Mouse (Mus musculus) hindbrain, embryonic 10.5 days (tissue): ENCODE measurements around the gene Pigq. TPM values are rescaled to one million over a fixed set of nuclear protein-coding genes. Genes with fewer than 3 reads are reported as not detected.

Experiments
- DNase-seq: peaks from one replicate; pipeline ENCODE4 v3.0.0-alpha.2; 2017; ENCODE audit warnings: low spot score
- H3K27ac ChIP-seq: fragments of 300-500 bp; sonication (generic); 2 replicates; pipeline ENCODE4 v1.5.1; 2016; ENCODE audit warnings: mild to moderate bottlenecking, moderate library complexity
- H3K27me3 ChIP-seq: fragments of 300-500 bp; sonication (generic); 2 replicates; pipeline ENCODE4 v1.6.1; 2016; ENCODE audit warnings: mild to moderate bottlenecking; ENCODE audit not compliant: poor library complexity, insufficient read depth, severe bottlenecking
- H3K36me3 ChIP-seq: fragments of 300-500 bp; sonication (generic); 2 replicates; pipeline ENCODE4 v1.6.1; 2016; ENCODE audit warnings: mild to moderate bottlenecking, moderate library complexity
- H3K4me1 ChIP-seq: fragments of 300-500 bp; sonication (generic); replicated peaks from 2 replicates; pipeline ENCODE4 v1.6.1; 2016; ENCODE audit warnings: mild to moderate bottlenecking
- H3K4me3 ChIP-seq: fragments of 300-500 bp; sonication (generic); 2 replicates; pipeline ENCODE4 v1.5.1; 2016; ENCODE audit warnings: mild to moderate bottlenecking, moderate library complexity
- H3K9me3 ChIP-seq: fragments of 300-500 bp; sonication (generic); 2 replicates; pipeline ENCODE4 v1.6.1; 2016; ENCODE audit warnings: mild to moderate bottlenecking, moderate library complexity
- WGBS: fragments of 180-500 bp; shearing (Covaris S2); methylation state at CpG from one replicate; pipeline ENCODE4 v1.1.7; 2016; 5-methylcytosine and 5-hydroxymethylcytosine counted together
- polyA plus RNA-seq: library from polyadenylated mRNA; unstranded; fragments of >200 nt; fragmentation: Nextera tagmentation; extraction: Ambion mirVana; gene quantifications from 2 replicates; pipeline ENCODE4 v1.2.1, GENCODE M21; 2016

Pigq gene
- polyA plus RNA-seq, 1 experiment from 2014 or later = 65.4 TPM

DNA sequence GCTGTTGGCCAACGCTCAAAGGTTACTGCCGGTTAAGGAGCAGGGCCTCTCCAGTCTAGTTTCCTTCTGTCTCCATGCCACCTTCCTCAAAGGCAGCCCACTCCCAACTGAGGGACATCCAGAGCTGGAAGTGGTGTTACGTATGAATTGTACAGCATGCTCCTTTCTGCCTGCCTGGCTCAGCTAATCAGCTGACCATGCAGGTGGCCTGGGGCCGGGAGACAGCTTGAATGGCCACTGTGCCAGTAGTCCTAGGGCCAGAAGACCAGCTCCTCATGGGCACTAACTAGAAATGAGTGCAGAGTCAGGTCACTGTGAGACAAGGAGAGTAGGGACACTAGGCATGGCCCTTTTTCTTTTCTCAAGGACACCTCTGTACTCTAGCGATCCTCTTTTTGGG is 8.4 kb upstream of the Pigq start:
- H3K27ac ChIP-seq = no peak overlapping the region
- WGBS = 81% methylated on average over 5 of the region's 5 CpGs
- H3K9me3 ChIP-seq = no peaks in the 10 kb centered on the region
- H3K4me3 ChIP-seq = no peak overlapping the region
- H3K36me3 ChIP-seq = peaks cover 13% of the 10 kb centered on the region
- no peak for DNase-seq
- H3K27me3 ChIP-seq = peaks cover 59% of the 10 kb centered on the region
- H3K4me1 ChIP-seq = peaks cover 27% of the 10 kb centered on the region

- H3K9me3 ChIP-seq = no peaks in the 10 kb centered on the region
- peak within 1 kb of the TSS; percentile 45; the same call in 1 of the 2 replicates for H3K27ac ChIP-seq
- peaks cover 59% of the 10 kb centered on the region for H3K27me3 ChIP-seq
- peak; percentile 31 for DNase-seq
- H3K4me3 ChIP-seq = peak within 1 kb of the TSS; percentile 55
- peaks cover 1% of the 10 kb centered on the region; the same call in 1 of the 2 replicates for H3K36me3 ChIP-seq
- whole genome bisulfite sequencing = 2% methylated on average over 58 of the region's 58 CpGs
- H3K4me1 ChIP-seq = peaks cover 25% of the 10 kb centered on the region
Observed at GRCm38 (mm10) chr17:25951803-25952623, 7.3 kb upstream of the Pigq start, which contains the start of gene A930017K11Rik. Gene A930017K11Rik (minus strand): TSS chr17:25952565.

GRCm38 (mm10) chr17:25951225-25951802 is 6.6 kb upstream of the Pigq start:
- no peak for DNase-seq
- no peak overlapping the region; the same call in 1 of the 2 replicates for H3K27ac ChIP-seq
- WGBS = 1% methylated on average over 33 of the region's 33 CpGs
- H3K36me3 ChIP-seq = no peaks in the 10 kb centered on the region
- peaks cover 59% of the 10 kb centered on the region for H3K27me3 ChIP-seq
- peaks cover 26% of the 10 kb centered on the region for H3K4me1 ChIP-seq
- H3K4me3 ChIP-seq = peak overlapping the region; percentile 55
- no peaks in the 10 kb centered on the region for H3K9me3 ChIP-seq

- 0% methylated on average over 3 of the region's 3 CpGs for WGBS
- Histone ChIP-seq H3K4me3 (peak overlapping the region; percentile 55), H3K9me3 (no peaks in the 10 kb centered on the region), H3K4me1 (peaks cover 31% of the 10 kb centered on the region), H3K36me3 (no peaks in the 10 kb centered on the region), H3K27ac (no peak overlapping the region), H3K27me3 (peaks cover 59% of the 10 kb centered on the region)
- DNase-seq = no peak
Observed at GRCm38 (mm10) chr17:25950706-25951105, 6.0 kb upstream of the Pigq start.

DNA sequence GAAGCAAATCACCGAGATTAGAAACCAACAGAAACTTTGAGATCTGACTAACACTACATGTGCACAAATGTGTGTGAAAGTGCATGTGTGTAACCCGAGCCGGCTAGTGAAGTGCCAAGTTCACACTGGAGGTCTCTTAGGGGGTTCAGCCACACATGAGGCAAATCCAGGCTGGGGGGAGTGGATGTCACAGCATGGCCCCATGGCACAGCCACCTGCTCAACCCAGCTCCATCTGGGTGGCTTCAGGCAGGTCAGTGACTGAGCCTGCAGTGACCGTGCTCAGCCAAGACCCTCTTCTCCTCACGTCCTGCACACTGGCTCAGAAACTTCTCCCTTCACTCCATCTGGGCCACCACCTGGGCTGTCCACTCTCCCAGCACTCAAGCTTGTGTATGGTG is 5.2 kb upstream of the Pigq start:
- DNase-seq = no peak
- peaks cover 38% of the 10 kb centered on the region for H3K4me1 ChIP-seq
- no peaks in the 10 kb centered on the region for H3K36me3 ChIP-seq
- 80% methylated on average over 5 of the region's 5 CpGs for WGBS
- H3K9me3 ChIP-seq = no peaks in the 10 kb centered on the region
- H3K27ac ChIP-seq = no peak overlapping the region
- H3K27me3 ChIP-seq = peaks cover 55% of the 10 kb centered on the region
- H3K4me3 ChIP-seq = no peak overlapping the region

GRCm38 (mm10) chr17:25948051-25948450 is 3.3 kb upstream of the Pigq start:
- DNase-seq = no peak
- Histone ChIP-seq H3K27me3 (peaks cover 36% of the 10 kb centered on the region), H3K4me3 (no peak overlapping the region), H3K27ac (0 out of 2 replicates have a peak overlapping the region, but pooled peaks have one; percentile 67), H3K36me3 (no peaks in the 10 kb centered on the region), H3K4me1 (peaks cover 57% of the 10 kb centered on the region), H3K9me3 (no peaks in the 10 kb centered on the region)
- WGBS = 75% methylated on average over 8 of the region's 8 CpGs

DNA sequence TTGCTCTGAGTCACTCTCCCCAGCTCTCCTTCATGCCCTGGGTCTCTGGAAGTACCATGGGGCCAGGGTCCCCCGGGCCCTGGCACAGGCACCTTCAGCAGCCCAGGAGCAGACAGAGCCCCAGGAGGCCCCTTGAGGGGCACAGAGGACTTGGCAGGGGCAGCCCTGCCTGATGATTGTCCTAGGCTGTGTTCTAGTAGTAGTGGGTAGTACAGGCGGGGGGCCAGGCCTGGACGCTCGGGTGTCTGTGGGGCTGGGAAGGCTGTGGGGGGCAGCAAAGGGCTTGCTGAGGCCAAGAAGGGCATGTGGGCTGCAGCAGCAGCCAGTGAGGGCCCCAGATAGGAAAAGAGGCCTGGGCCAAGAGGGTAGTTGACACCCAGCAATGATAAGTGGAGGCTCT is 2.8 kb upstream of the Pigq start:
- H3K36me3 ChIP-seq = no peaks in the 10 kb centered on the region
- no peaks in the 10 kb centered on the region for H3K9me3 ChIP-seq
- peaks cover 57% of the 10 kb centered on the region for H3K4me1 ChIP-seq
- H3K27me3 ChIP-seq = peaks cover 31% of the 10 kb centered on the region
- peak overlapping the region; percentile 67 for H3K27ac ChIP-seq
- no peak overlapping the region for H3K4me3 ChIP-seq
- 86% methylated on average over 4 of the region's 4 CpGs for WGBS
- no peak for DNase-seq

GRCm38 (mm10) chr17:25946891-25947290 is 2.2 kb upstream of the Pigq start:
- Histone ChIP-seq H3K4me3 (no peak overlapping the region), H3K27me3 (peaks cover 24% of the 10 kb centered on the region), H3K36me3 (no peaks in the 10 kb centered on the region), H3K27ac (peak overlapping the region; percentile 59), H3K9me3 (no peaks in the 10 kb centered on the region), H3K4me1 (peaks cover 57% of the 10 kb centered on the region)
- 82% methylated on average over 8 of the region's 8 CpGs for WGBS
- DNase-seq = no peak

GRCm38 (mm10) chr17:25946349-25946748 is 1.6 kb upstream of the Pigq start:
- no peaks in the 10 kb centered on the region for H3K9me3 ChIP-seq
- peak overlapping the region; percentile 59; the same call in 1 of the 2 replicates for H3K27ac ChIP-seq
- WGBS = 74% methylated on average over 7 of the region's 7 CpGs
- no peaks in the 10 kb centered on the region for H3K36me3 ChIP-seq
- H3K27me3 ChIP-seq = peaks cover 19% of the 10 kb centered on the region
- DNase-seq = no peak
- H3K4me3 ChIP-seq = no peak overlapping the region
- peaks cover 55% of the 10 kb centered on the region for H3K4me1 ChIP-seq

GRCm38 (mm10) chr17:25945517-25946155 is 900 bp upstream of the Pigq start:
- peaks cover 55% of the 10 kb centered on the region for H3K4me1 ChIP-seq

GRCm38 (mm10) chr17:25943769-25944168 is 967 bp downstream of the Pigq start:
- Histone ChIP-seq H3K36me3 (peaks cover 5% of the 10 kb centered on the region), H3K4me3 (peak overlapping the region; percentile 11; the same call in 1 of the 2 replicates), H3K4me1 (peaks cover 62% of the 10 kb centered on the region), H3K27ac (peak overlapping the region; percentile 50; the same call in 1 of the 2 replicates), H3K9me3 (no peaks in the 10 kb centered on the region), H3K27me3 (no peaks in the 10 kb centered on the region)
- 73% methylated on average over 9 of the region's 9 CpGs for WGBS
- no peak for DNase-seq

More at GRCm38 (mm10) chr17:25945517-25946155, 900 bp upstream of the Pigq start:
- Histone ChIP-seq H3K4me3 (no peak overlapping the region), H3K27ac (peak overlapping the region; percentile 4; the same call in 1 of the 2 replicates), H3K36me3 (no peaks in the 10 kb centered on the region), H3K27me3 (peaks cover 12% of the 10 kb centered on the region), H3K9me3 (no peaks in the 10 kb centered on the region)
- 64% methylated on average over 9 of the region's 9 CpGs for WGBS
- DNase-seq = no peak

- no peaks in the 10 kb centered on the region for H3K9me3 ChIP-seq
- no peak for DNase-seq
- peak overlapping the region; percentile 11; the same call in 1 of the 2 replicates for H3K4me3 ChIP-seq
- H3K27me3 ChIP-seq = no peaks in the 10 kb centered on the region
- 86% methylated on average over 3 of the region's 3 CpGs for WGBS
- peak overlapping the region; percentile 50 for H3K27ac ChIP-seq
- peaks cover 7% of the 10 kb centered on the region for H3K36me3 ChIP-seq
- peaks cover 62% of the 10 kb centered on the region for H3K4me1 ChIP-seq
Observed at GRCm38 (mm10) chr17:25943221-25943620, 1.5 kb downstream of the Pigq start.
